Mouse (Mus musculus) hindbrain, embryonic 14.5 days (tissue): Measurements from ENCODE around the gene Ehd4. TPM values are rescaled to one million over a fixed set of nuclear protein-coding genes. Genes with fewer than 3 reads are reported as not detected.

Experiments used
- ATAC-seq: fragments of 200-750 bp; cut with Nextera tagmentation; 2 replicates; pipeline ENCODE4 v1.8.0; 2017; ENCODE audit warnings: moderate number of reproducible peaks, mild to moderate bottlenecking, moderate TSS enrichment, moderate library complexity; ENCODE audit not compliant: low FRiP score
- DNase-seq: peaks from one replicate; pipeline ENCODE4 v3.0.0-alpha.2; 2015; ENCODE audit warnings: low spot score
- H3K27ac ChIP-seq: fragments of 300-500 bp; sonication (generic); 2 replicates; pipeline ENCODE4 v1.5.1; 2014; ENCODE audit warnings: mild to moderate bottlenecking, moderate library complexity
- H3K27me3 ChIP-seq: fragments of 300-500 bp; sonication (generic); 2 replicates; pipeline ENCODE4 v1.6.1; 2014; ENCODE audit warnings: mild to moderate bottlenecking, low read length, mixed read lengths; ENCODE audit not compliant: control insufficient read depth, insufficient read depth
- H3K36me3 ChIP-seq: fragments of 300-500 bp; sonication (generic); replicated peaks from 2 replicates; pipeline ENCODE4 v1.6.1; 2014; ENCODE audit not compliant: control insufficient read depth, insufficient read depth
- H3K4me1 ChIP-seq: fragments of 300-500 bp; sonication (generic); replicated peaks from 2 replicates; pipeline ENCODE4 v1.6.1; 2014; ENCODE audit warnings: antibody characterized with exemption, low read length, mixed read lengths; ENCODE audit not compliant: control insufficient read depth, insufficient read depth
- H3K4me2 ChIP-seq: fragments of 300-500 bp; sonication (generic); replicated peaks from 2 replicates; pipeline ENCODE4 v1.6.1; 2014; ENCODE audit warnings: mild to moderate bottlenecking, moderate library complexity
- H3K4me3 ChIP-seq: fragments of 300-500 bp; sonication (generic); replicated peaks from 2 replicates; pipeline ENCODE4 v1.5.1; 2014; ENCODE audit warnings: mild to moderate bottlenecking, low read length
- H3K9ac ChIP-seq: fragments of 300-500 bp; sonication (generic); 2 replicates; pipeline ENCODE4 v1.6.1; 2014
- H3K9me3 ChIP-seq: fragments of 300-500 bp; sonication (generic); 2 replicates; pipeline ENCODE4 v1.6.1; 2016; ENCODE audit warnings: low read length; ENCODE audit not compliant: control insufficient read depth
- WGBS: fragments of 180-500 bp; shearing (Covaris S2); extraction: QIAGEN DNeasy Blood & Tissue Kit; methylation state at CpG from one replicate; pipeline ENCODE4 v1.1.7; 2014; 5-methylcytosine and 5-hydroxymethylcytosine counted together
- polyA plus RNA-seq: library from polyadenylated mRNA; unstranded; fragments of >200 nt; fragmentation: Nextera tagmentation; extraction: Ambion mirVana; gene quantifications from 2 replicates; pipeline ENCODE4 v1.2.1, GENCODE M21; 2014

The Ehd4 gene
- polyA plus RNA-seq, 1 experiment from 2014 or later = 13.9 TPM

DNA sequence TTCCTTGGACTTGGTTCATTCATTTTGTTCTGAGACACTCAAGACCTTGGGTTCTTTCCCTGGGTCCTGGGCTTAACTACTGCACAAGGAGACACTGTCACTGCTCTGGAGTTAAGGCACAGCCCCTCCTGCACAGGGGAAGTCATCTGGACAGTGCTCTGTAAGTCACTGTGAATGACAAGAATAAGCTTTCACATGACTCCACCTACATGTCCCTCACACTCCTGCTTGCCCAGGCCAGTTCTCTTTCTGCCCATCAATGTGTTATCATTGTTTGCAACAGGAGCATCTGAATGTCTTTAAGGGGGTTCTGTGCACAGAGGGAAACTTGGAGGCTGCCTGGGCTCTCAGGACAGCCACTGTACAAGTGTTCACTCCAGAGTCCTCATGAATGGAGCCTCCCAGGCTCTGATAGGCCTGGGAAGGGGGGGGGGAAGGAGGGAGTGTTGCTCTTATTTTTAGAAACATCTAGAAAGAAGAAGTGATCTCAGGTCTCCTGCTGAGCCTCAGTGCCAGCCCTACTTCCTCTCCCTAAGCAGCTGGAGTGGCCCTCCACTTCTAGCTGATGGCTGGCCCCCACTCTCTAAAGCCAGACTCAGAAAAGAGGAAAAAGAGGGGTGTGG lies 19.8 kb downstream of the Ehd4 start:
- Histone ChIP-seq H3K9me3 (no peaks in the 10 kb centered on the region), H3K4me1 (no peaks in the 10 kb centered on the region), H3K27ac (no peak overlapping the region), H3K4me3 (no peak overlapping the region), H3K9ac (no peak overlapping the region), H3K4me2 (no peak overlapping the region), H3K36me3 (no peaks in the 10 kb centered on the region), H3K27me3 (no peaks in the 10 kb centered on the region)
- ATAC-seq = no peak
- no peak for DNase-seq

DNA sequence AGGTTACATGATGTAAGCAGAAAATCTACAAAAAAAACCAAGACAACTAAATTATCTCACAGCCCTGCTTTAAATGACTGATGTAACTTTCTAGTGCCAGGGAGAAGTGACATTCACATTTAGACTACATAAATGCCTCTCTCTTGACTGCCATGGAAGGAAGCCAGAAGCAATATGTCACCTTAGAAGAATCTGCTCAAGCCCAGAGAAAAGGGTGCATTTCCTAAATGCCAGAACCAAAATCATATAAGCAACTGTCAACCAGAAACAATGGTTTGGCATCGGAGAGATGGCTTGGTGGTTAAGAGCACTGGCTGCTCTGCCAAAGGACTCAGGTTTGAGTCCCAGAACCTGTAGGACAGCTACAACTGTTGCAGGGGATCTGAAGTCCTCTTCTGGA lies 22.5 kb downstream of the Ehd4 start:
- Histone ChIP-seq H3K4me2 (no peak overlapping the region), H3K9me3 (no peaks in the 10 kb centered on the region), H3K9ac (no peak overlapping the region), H3K27ac (no peak overlapping the region), H3K4me1 (no peaks in the 10 kb centered on the region), H3K4me3 (no peak overlapping the region), H3K27me3 (no peaks in the 10 kb centered on the region), H3K36me3 (no peaks in the 10 kb centered on the region)
- DNase-seq (no peak), ATAC-seq (no peak)
- 69% methylated on average over 1 of the region's 1 CpGs for WGBS

DNA sequence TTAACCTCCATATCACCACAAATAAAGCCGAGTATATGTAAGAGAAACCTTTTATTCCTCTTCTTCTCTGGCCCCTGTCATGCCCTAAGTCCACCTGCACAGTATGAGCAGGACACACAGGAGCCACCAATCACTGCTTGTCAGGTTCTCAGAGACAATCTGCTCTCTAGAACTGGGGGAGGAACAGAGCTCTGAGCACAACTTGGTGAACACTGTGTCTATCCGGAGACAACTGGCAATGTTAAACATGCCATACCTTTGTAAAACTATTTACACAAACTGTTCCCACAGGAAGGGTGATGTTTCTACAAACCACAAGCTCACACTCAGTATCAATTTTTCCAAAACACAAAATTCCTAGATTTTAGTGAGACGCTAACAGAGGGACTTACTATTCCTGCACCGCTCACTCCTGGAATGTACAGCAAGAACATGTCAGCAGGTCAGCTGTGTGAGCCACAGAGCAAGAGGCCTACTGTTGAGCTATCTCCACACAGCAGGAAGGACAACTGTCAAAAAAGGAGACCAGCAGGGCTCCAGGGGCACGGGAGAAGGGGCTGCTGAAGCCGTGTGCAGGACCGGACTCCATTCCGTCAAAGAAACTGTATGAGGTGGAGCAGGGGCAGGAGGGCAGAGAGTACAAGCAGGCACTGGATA lies 25.0 kb downstream of the Ehd4 start:
- Histone ChIP-seq H3K9ac (no peak overlapping the region), H3K4me1 (no peaks in the 10 kb centered on the region), H3K4me3 (no peak overlapping the region), H3K36me3 (no peaks in the 10 kb centered on the region), H3K27ac (no peak overlapping the region), H3K9me3 (no peaks in the 10 kb centered on the region), H3K27me3 (no peaks in the 10 kb centered on the region), H3K4me2 (no peak overlapping the region)
- 73% methylated on average over 8 of the region's 8 CpGs for WGBS
- DNase-seq (no peak), ATAC-seq (no peak)

GRCm38 (mm10) chr2:120128611-120129051 lies 25.8 kb downstream of the Ehd4 start:
- no peak overlapping the region for H3K4me3 ChIP-seq
- DNase-seq (no peak), ATAC-seq (no peak)
- no peak overlapping the region for H3K4me2 ChIP-seq
- H3K36me3 ChIP-seq = no peaks in the 10 kb centered on the region
- no peak overlapping the region for H3K9ac ChIP-seq
- H3K27me3 ChIP-seq = no peaks in the 10 kb centered on the region
- 58% methylated on average over 1 of the region's 1 CpGs for WGBS
- no peak overlapping the region for H3K27ac ChIP-seq
- no peaks in the 10 kb centered on the region for H3K9me3 ChIP-seq
- no peaks in the 10 kb centered on the region for H3K4me1 ChIP-seq

- no peak overlapping the region for H3K4me2 ChIP-seq
- ATAC-seq (no peak), DNase-seq (no peak)
- no peaks in the 10 kb centered on the region for H3K36me3 ChIP-seq
- H3K9me3 ChIP-seq = no peaks in the 10 kb centered on the region
- no peak overlapping the region for H3K4me3 ChIP-seq
- H3K27ac ChIP-seq = no peak overlapping the region
- H3K4me1 ChIP-seq = no peaks in the 10 kb centered on the region
- H3K9ac ChIP-seq = no peak overlapping the region
- H3K27me3 ChIP-seq = no peaks in the 10 kb centered on the region
Observed at GRCm38 (mm10) chr2:120128011-120128410, 26.4 kb downstream of the Ehd4 start.

- Histone ChIP-seq H3K4me2 (no peak overlapping the region), H3K4me1 (no peaks in the 10 kb centered on the region), H3K4me3 (no peak overlapping the region), H3K9me3 (no peaks in the 10 kb centered on the region), H3K36me3 (no peaks in the 10 kb centered on the region), H3K27ac (no peak overlapping the region), H3K27me3 (no peaks in the 10 kb centered on the region), H3K9ac (no peak overlapping the region)
- 90% methylated on average over 1 of the region's 1 CpGs for WGBS
- DNase-seq (no peak), ATAC-seq (no peak)
Observed at GRCm38 (mm10) chr2:120126901-120127300, 27.5 kb downstream of the Ehd4 start.

DNA sequence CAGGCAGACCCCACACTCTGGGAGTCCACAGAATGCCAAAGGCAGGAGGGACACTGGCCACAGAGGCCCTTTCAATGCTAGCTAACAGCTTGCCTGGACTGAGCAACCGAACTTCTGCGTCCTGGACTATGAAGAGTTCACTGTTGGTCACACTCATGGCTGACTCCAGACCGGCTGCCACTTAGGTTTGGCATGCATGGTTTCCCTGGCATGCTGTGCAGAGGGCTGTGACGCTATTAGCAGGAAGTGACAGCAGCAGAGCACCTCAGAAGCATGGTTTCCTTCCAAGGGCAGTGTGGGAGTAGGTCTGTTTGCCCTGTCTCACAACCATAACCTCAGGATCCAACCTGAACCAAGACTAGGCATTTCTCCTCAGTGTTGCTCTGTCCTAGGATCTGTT lies 28.0 kb downstream of the Ehd4 start:
- no peaks in the 10 kb centered on the region for H3K9me3 ChIP-seq
- no peaks in the 10 kb centered on the region for H3K4me1 ChIP-seq
- H3K4me3 ChIP-seq = no peak overlapping the region
- 88% methylated on average over 4 of the region's 4 CpGs for WGBS
- no peak for DNase-seq
- no peak overlapping the region for H3K4me2 ChIP-seq
- H3K27me3 ChIP-seq = no peaks in the 10 kb centered on the region
- H3K9ac ChIP-seq = no peak overlapping the region
- no peak overlapping the region for H3K27ac ChIP-seq
- no peaks in the 10 kb centered on the region for H3K36me3 ChIP-seq
- no peak for ATAC-seq

DNA sequence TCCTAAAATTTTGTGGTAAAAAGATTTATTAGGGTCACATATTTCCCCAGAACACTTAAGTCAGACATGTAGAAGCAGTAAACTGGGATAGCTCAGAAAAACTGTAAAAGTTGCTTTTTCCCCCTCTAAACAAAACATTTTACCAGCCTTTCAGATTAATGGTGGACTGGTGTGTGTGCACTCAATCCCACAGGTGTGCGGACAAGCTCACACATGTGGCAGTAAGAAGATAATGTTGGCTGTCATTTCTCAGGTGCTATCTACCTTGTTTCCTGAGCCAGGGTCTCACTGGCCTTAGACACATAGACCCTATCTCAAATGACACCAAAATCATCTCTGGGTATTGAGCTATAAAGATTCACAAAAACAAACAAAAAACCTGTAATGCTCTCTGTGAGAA lies 28.9 kb downstream of the Ehd4 start:
- ATAC-seq (no peak), DNase-seq (no peak)
- 100% methylated on average over 1 of the region's 1 CpGs for WGBS
- Histone ChIP-seq H3K9me3 (no peaks in the 10 kb centered on the region), H3K4me1 (no peaks in the 10 kb centered on the region), H3K27ac (no peak overlapping the region), H3K36me3 (no peaks in the 10 kb centered on the region), H3K27me3 (no peaks in the 10 kb centered on the region), H3K9ac (no peak overlapping the region), H3K4me2 (no peak overlapping the region), H3K4me3 (no peak overlapping the region)

DNA sequence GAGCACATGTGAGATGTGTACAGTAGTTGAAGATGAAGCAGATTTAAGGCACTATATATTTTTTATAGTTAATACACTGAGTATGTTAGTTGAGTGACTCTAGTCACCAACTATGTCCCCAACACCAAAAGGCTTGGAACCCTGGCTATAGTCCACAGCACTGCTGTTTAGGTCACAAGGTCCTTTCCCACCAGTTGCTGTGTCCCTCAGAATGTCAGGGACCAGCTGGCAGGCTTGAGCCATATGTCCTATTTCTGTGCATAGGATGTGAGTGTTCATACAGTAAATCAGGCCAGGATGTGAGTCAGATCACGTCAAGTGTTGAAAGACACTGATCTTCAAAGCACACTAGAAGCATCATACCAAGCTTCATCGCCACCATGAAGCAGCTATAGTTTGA lies 29.5 kb downstream of the Ehd4 start:
- DNase-seq (no peak), ATAC-seq (no peak)
- Histone ChIP-seq H3K4me2 (no peak overlapping the region), H3K4me1 (no peaks in the 10 kb centered on the region), H3K27ac (no peak overlapping the region), H3K4me3 (no peak overlapping the region), H3K27me3 (no peaks in the 10 kb centered on the region), H3K36me3 (no peaks in the 10 kb centered on the region), H3K9me3 (no peaks in the 10 kb centered on the region), H3K9ac (no peak overlapping the region)
- 94% methylated on average over 2 of the region's 2 CpGs for WGBS

GRCm38 (mm10) chr2:120124096-120124495 lies 30.3 kb downstream of the Ehd4 start:
- Histone ChIP-seq H3K4me1 (no peaks in the 10 kb centered on the region), H3K27ac (no peak overlapping the region), H3K9ac (no peak overlapping the region), H3K36me3 (no peaks in the 10 kb centered on the region), H3K4me3 (no peak overlapping the region), H3K4me2 (no peak overlapping the region), H3K27me3 (no peaks in the 10 kb centered on the region), H3K9me3 (no peaks in the 10 kb centered on the region)
- ATAC-seq = no peak
- WGBS = 53% methylated on average over 1 of the region's 1 CpGs
- no peak for DNase-seq
